Mouse (Mus musculus) CD4-positive, CD25-positive, alpha-beta regulatory T cell, adult 2 months (primary cell): ENCODE measurements around the gene Fmod.

Source experiments
- DNase-seq: peaks from one replicate; pipeline ENCODE4 v3.0.0-alpha.2; 2012; ENCODE audit warnings: low read depth, low spot score

Gene Fmod

DNA sequence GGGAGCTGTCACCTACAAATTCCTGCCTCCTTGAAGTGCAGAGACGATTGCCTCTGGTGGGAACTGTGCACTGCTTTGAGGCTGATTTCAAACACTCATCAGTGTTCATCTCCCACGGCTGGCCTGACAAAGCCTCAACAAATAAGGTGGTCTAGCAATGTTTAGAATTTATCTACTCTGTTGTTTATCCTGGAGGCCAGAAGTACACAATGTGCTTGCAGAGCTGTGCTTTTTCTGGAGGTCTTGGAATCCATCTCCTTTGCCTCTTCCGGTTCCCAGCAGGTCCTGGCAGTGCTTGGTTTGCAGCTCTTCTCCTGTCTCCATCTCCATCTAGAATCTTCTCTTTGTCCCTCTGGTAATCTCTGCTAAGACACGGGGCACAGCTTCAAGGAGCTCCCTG, 19.2 kb downstream of the Fmod start:
- DNase-seq: no peak

DNA sequence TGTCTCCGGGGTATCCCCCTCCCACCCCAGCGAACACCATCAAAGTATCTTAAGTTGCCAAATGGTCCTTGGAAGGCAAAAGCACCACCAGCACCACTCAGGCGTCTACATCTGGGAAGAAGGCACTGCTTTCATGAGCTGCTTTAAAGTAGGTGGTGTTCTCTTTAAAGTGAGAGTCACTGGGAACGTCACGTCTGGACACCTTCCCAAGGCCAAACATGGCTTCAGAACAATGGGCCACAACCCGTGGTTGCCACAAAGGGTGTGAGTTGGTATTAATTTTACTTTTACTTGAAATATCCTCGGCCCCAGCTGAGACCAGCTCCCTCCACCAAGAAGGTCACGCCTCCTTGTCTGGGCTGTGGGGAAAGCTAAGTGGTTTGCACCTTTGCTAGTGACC, 20.7 kb downstream of the Fmod start:
- no peak for DNase-seq

DNA sequence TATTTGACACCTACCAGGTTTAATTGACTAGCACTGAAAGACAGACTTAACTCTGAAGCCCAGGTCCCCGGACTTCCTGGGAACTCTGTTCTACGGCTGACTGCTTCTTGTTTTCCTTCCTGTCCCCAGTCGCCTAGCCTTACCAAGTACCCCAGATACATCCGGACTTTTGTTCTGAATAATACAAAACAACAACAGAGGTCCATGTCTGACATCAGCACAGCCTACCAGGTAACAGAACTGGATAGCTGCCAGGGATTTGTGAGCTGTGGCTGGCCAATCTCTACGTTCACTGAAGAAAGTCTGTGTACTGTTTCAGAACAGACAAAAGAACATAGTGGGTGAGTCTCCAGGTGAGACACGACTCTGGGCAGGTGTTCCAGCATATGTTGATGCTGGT, 21.8 kb downstream of the Fmod start:
- peak; percentile 79 for DNase-seq

DNA sequence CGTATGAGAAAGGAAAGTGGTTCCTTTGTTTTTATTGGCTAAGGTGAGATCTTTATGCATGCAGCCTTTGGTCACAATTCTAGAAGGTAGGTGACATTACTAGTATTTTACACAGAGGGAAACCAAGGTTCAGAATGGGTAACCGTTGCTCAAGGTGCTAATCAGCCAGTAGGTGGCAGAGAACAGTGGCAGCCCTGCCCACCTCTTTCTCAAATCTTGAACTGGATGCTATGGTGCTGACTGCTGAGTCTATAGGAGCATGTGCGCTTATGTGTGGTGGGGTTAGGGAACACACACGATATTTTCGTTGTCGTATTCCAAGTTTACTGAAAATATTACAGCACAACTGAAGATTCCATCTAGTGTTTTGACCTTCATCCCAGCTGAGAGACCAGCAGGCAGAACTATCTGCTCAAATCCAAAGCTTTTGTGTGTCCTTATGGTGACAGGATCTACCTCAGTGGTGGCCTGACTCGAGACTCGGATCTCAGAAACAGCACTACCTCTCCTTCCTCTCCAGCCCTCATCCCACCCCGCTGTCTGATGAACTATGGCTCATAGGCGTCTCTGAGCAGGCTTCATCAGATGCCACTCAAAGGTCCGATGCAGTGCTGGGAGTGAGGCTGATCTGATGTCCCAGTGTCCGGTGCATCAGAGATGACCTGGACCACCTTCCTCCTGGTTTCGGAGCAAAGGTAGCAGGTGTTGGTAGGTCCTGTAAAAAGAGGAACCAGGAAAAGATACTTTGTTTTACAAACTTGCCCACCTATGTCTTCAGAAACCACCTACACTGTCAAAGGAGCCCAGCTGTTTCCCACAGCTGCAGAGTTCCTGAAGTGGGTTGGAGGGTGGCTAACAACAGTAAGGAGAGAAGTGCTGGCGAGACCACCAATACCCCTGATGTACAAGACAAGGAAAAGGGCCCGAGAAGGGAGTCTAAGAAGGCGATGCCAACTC, 23.0 kb downstream of the Fmod start:
- peak; percentile 84 for DNase-seq

GRCm38 (mm10) chr1:134060849-134061569, 24.0 kb downstream of the Fmod start:
- peak; percentile 95 for DNase-seq

- DNase-seq: no peak
Measured at GRCm38 (mm10) chr1:134061915-134062314, 24.9 kb downstream of the Fmod start.

GRCm38 (mm10) chr1:134062411-134063085, 25.5 kb downstream of the Fmod start:
- DNase-seq: no peak

DNA sequence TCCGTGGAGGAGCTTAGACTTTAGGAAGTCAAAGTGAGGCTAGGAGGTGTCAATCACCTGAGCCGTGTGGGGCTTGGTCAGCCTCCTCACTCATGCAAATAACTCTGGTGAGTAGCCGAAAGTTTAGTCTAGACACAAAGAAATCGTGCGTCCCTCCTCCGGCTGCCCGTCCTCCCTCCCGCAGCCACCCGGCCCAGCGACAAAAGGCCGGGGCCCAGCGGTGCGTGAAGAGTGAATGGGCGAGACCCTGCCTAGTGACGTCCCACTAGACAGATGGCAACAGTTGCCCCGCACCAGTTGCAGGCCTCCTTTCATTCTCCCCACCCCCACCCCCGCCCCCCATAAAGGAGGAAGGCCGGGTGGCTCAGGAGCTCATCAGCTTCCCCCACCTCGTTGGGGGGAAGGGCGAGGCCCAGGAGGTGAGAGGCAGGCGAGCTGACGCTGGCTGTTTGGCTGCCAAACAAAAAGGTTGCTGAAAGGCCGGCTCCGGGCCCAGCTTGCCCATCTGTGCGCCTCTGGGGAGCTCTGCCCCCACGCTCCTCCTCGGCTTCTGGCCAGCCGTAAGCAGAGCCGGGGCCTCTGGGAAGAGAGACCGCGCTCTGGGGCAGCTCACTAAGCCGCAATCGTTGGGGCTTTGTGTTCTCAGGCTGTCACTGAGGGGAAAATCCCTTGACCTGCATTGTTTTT, 26.2 kb downstream of the Fmod start:
- DNase-seq: peak; percentile 71

- DNase-seq: peak; percentile 74
Measured at GRCm38 (mm10) chr1:134063773-134064125, 26.7 kb downstream of the Fmod start.

- peak; percentile 27 for DNase-seq
Measured at GRCm38 (mm10) chr1:134064296-134064831, 27.3 kb downstream of the Fmod start.

- peak; percentile 69 for DNase-seq
Measured at GRCm38 (mm10) chr1:134065241-134065809, 28.3 kb downstream of the Fmod start.

DNA sequence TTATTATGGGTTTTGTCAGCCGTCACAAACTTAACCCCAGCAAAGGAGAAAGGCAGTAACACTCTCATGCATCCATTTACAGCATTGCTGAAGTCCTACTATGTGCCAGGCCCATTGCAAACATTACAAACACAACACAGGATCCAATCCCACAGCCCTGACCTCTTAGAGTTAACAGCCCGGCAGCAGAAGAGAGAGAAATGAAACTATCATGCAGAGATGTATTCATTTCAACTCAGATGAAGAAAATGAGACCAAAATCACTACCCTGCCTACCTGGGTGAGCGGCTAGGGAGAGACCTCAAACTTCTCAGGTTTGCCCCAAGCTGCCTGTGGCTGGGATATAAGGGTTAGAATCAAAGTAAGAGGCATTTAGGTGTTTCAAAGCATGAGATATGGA, 29.5 kb downstream of the Fmod start:
- peak; percentile 31 for DNase-seq

DNA sequence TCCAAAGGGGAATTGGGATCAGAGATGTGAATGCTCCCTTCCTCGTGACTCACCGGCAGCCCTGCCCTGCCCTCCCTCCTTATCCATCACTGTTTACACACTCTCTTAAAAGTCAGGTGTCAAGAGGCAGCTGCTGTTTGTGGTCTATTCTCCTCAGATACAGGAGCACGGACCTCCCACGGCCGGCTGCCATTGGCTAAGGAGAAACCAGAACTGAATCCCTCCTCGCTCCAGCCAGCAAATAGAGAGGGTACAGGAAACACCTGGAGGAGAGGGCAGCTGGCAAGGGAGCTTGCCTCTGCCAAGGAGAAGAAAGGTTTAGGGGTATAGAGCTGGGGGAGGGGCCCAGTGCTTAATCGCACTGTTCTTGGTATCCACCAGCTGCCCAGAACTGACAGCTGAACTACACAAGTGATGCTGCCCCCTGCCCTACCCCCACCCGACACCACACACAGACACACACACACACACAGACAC, 30.1 kb downstream of the Fmod start:
- peak; percentile 75 for DNase-seq

DNA sequence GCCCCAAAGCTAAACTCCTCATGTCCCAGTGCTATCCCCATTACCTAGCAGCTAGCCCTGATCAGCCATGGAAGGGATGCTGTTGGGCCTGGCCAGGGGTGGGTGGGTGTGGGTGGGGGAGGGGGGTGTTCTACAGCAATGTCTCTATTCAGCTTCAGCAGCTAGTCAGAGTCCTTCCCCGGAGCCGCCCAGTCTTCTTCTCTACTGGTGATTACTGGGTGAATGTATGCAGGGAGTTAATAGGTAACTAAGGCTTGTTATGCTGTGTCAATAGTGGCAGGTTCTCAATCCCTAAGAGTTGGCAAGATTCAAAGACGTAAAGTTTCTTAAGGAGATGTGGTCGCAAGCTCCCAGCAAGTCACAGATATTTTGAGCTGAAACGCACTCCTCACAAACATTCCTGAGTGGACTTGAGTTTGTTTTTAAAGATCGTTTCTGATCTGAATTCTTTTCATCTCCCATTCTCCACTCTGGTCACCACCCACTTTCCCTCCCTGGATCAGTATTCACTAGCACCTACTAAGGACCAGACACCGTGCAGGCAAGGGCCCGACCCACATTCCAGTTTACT, 33.1 kb downstream of the Fmod start:
- DNase-seq: no peak

- no peak for DNase-seq
Measured at GRCm38 (mm10) chr1:134071411-134072018, 34.5 kb downstream of the Fmod start.

- no peak for DNase-seq
Measured at GRCm38 (mm10) chr1:134073061-134073564, 36.1 kb downstream of the Fmod start.

DNA sequence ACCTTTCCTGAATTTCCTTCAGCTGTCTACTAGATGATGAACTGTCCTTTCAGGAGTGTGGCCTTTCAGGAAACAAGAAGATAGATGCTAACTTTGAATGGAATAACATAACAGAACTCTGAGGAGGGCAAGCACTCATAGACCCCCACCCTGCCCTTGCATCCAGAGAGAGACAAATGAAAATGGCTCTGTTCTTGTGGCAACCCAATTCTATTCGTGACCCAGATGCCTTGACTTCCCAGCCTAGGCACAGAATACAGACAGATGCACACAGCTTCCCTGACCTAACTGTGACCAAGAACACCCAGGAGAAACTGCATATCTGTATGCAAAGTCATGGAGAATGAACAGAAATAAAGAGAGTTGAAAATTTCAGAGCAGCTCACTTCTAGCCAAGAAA, 36.6 kb downstream of the Fmod start:
- no peak for DNase-seq

- DNase-seq: peak; percentile 42
Measured at GRCm38 (mm10) chr1:134074184-134074583, 37.1 kb downstream of the Fmod start.

DNA sequence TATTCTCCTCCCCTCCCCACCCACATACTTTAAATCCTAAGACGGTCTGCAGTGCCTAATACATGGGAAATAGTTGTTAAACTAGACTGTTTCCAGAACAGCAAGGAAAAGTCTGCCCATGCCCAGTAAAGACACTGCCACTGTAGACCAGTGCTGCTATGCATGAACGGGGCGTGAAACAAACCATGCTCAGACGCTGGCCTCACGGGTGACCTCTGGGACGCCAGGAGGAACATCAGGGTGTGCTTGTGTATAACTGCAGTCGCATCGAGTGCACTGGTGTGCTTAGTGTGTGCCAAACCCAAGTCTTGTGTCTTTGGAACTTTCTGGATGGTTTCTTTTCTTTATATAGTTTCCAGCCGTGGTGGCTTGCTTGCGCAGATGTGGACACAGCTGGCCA, 37.6 kb downstream of the Fmod start:
- DNase-seq: peak; percentile 57

GRCm38 (mm10) chr1:134075532-134075931, 38.5 kb downstream of the Fmod start:
- DNase-seq: peak; percentile 47
